Mouse (Mus musculus): ENCODE results near the gene Midn.
"Not testable (repeated sequence)": the region's sequence is repeated elsewhere in the genome, so short reads cannot be mapped to it uniquely, and the experiment has no call there.

The Midn gene

DNA sequence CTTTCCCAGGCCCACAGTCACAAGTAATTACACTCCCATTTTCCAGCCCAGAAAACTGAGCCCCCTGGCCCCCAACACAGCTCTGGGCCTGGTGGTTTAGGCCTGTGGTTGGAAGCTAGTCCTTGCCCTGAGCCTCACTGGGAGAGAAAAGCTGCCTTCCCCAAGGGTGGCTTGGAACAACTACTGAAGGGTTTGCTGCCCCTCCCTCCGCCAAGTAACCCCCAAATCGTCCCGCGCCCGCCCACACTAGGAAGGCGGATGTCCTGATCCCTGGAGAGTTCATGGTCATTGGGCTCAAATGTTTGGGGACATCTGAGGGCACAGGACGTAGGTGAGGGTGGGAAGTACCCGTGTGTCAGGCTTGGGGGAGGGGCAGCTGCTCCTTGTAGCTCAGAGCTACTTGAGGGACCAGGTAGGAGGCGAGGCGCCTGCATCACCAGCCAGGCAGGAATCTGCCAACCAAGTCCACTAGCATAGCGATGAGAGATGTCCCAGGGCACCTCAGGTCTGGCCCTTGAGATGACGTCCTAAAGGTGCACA is 11.0 kb downstream of the Midn start:
- peak; percentile 70 to 75 for DNase-seq

DNA sequence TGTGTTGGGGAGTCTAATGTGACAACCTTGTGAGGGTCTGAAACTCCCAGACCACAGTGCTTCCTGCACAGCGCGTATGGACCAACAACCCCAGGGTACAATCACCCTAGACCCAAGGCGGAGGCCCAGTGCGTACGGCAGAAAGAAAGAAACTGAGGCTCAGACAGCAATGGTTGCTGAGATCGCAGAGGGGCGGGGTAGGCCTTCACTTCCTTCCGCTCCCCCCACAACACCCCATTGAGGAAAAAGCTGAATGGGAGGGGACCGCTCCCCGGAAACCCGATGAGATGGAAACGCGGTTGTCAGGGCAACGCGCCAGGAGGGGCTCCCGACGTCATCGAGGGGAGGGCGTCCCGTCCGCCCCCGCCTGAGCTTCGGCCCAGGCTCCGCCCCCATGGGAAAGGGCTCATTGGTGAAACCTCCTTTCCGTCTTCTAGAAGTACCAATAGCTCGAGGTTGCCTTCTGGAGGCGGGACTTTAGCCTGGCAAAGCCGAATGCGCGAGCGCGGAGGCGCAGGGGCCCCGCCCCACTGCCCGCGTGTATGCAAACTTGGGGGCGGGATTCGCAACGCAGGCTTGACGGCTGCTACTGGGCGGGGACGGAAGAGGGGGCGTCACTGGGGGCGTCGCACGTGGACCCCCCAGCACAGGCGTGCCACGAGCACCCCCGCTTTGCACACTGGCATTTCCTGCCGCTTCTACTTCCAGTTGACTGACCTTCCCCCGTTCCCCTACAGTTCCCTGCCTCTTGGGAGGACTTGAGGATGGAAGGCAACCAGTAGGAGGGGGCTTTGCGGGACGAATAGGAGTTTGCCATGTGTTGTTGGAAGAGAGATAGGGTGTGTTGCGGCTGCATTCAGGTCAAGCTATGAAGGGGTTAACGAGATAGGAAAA is 11.7 kb downstream of the Midn start:
- DNase-seq: peak; percentile 99 to 100

DNA sequence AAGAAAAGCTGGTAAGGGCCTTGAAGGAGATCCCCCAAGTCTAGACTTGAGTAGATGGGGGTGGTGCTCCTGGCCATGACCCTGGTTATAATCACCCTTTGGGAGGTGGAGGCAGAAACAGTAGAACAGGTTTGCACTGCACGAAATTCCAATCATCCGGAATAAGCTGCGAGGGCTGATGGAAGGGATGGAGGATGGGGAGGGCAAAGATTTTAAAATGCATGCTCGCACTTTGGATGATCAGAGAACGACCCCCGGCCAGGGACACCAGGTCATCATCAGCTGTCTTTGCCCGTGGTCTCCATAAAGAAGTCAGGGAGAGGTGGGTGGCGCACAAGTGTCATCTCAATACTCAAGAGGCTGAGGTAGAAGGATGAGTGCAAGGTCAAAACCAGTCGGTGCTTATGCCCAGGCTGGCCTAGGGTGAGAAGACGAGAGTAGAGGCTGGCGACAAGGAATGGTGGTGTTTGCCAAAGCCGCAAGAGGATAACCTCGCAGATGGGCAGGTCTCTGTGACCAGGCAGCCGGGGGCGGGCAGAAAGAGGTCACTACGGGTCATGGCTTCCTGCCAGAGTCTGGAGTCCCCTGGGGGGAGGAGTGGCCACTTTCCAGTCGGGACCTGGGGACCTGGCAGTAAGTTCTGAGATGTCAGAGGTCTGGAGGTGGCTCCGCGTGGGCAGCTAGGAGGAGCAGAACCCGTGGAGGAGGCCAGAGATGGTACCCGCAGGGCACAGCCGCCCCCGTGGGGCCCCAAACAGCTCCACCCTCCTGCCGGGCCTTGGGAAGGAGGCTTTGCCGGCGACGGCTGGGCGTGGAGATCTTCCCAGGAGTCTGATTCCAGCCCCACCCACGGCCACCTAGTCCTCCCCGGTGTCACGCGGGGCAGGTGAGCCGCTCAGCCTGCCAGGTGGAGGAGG is 12.6 kb downstream of the Midn start:
- peak; percentile 67 to 72 for DNase-seq

DNA sequence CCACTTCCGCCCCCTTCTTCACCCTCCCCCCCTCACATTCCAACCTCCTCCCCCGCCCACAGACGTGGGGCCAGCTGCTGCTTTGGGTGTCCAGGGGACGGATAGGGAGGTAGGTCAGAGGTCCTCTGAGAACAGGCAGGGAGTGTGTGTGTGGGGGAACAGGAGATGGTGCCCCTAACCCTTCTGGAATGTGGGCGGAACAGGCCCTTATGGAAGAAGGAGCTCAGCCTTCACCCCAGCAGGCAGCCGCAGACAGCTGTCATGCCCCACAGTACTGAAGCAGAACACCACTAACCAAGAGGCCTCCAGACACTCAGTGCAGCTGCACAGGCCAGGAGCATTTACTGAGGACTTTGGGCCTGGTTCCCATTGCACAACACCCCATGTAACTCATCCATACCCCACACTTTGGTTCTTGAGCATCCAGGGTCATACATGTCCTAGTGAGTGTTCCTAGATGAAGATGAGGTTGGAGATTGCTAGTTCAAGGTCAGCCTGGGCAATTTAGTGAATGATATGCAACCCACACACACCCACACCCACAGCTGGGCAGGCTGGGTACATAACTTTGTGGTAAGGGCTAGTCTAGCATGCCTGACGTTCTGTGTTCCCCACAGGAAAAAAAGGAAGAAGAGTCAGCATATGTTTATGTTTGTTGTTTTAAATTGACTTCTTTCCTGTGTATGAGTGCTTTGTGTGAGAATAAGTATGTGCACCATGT is 13.6 kb downstream of the Midn start:
- DNase-seq: no peak

DNA sequence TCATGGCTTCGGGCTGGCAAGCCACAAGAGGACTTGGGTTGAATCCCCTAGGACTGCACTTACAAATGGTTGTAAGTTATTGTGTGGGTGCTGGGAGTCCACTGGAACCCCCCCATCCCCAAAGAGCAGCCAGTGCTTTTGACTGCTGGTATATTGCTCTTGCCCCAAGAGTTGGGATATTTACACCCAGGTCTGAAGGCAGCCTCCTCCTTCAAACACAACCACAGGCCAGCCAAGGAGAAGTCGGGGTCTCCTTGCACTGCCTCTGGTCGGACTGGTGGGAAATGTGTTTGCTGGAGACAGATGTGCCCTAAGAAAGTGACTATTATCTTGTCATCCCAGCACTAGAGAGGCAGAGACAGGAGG is 14.2 kb downstream of the Midn start:
- no peak for DNase-seq

DNA sequence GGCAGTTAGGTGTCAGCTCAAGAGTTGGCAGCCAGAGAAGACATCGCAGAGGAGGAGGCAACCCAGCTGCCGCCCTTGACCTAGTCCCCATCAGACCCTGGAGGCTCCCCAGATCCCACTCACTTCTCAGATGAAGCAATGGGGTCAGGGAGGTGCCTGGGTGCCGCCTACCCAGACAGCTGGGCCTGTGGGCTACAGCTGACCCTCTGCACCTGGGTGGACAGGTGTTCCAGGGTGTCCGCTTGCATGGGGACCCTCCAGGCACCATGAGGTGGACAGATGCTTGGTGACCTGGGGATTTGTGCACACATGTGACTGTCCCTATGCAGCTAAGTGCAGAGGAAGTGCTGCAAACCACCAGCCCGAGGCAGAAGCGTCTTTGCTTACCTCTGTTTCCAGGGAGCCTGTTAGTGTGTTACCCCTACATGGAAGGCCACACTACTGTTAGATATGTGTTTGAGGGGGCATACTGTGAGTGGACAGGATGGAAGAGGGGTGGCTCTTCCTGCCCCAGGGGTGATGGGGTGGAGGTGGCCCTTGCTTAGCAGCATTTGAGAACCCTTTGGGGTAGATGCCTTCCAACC is 14.7 kb downstream of the Midn start:
- no peak for DNase-seq

DNA sequence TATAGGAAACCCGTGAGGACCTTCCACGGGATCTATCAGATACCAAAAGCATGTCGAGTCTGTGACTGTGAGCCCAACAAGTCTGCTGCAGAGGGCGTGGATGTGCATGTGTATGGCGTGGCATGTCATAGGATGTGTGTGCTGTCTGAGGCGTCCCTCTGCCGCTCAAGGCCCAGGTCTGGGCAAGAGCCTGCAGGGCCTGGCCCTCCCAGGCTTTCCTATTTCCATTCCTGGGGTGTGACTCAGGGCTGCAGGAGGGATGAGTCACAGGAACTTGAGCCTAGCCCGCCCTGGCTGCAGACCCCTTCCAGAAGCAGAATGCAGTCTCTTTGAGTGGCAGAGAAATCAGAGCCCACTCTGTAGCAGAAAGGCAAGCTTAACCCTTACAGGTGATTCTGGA is 15.6 kb downstream of the Midn start:
- DNase-seq: no peak

DNA sequence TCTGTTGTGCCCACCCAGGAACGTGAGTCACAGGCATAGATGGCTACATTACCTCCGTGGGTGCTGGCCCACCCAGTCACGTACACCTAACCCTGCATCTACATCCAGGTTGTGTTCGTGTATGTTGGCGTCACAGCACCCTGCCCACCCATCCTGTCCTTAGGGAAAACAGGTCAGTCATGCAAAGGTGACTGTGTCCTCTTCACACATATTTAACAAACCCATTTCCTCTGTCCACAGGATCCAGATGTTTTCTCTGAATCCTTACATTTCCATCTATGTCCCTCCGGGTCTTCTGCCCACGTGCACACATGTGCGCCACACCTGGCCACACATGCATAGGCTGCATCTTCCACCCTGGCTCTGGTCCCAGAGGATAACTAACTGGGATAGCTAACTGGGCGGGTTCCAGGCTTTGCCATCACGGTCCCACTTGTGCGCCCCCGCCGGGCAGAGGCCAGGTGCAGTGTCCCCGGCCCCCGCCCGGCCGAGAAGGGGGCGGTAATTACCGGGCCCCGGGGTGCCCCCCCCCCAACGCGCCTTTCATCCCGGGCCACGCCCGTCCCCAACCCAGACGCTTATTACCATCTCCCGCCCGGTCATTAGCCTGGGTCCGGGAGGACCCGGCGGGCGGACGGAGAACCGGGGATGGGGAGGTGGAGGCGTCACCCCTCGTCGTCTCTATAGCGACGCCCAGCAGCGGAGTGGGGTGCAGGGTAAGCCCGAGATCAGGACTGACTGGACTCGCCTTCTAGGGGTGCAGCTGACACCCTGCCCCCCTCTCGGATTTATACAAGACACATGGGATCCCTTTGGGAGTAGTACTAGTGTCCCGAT is 16.3 kb downstream of the Midn start:
- DNase-seq: no peak

DNA sequence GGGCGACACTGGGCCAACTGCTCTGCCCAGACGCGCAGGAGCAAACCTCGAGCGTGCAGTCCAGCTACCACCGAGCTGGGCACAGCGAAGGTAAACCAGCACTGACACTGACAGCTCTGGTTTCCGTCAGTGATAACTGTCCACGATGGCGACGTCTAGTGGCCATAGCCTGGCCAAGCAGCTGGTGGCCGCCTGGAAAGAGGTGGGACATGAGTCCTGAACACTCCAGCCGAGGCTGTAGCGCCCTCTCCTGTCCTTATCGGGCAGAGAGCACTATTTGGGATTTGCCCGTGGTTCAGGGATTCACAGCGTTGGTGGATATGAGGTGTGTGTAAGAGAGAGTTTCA is 16.9 kb downstream of the Midn start:
- peak; percentile 94 to 95 for DNase-seq

DNA sequence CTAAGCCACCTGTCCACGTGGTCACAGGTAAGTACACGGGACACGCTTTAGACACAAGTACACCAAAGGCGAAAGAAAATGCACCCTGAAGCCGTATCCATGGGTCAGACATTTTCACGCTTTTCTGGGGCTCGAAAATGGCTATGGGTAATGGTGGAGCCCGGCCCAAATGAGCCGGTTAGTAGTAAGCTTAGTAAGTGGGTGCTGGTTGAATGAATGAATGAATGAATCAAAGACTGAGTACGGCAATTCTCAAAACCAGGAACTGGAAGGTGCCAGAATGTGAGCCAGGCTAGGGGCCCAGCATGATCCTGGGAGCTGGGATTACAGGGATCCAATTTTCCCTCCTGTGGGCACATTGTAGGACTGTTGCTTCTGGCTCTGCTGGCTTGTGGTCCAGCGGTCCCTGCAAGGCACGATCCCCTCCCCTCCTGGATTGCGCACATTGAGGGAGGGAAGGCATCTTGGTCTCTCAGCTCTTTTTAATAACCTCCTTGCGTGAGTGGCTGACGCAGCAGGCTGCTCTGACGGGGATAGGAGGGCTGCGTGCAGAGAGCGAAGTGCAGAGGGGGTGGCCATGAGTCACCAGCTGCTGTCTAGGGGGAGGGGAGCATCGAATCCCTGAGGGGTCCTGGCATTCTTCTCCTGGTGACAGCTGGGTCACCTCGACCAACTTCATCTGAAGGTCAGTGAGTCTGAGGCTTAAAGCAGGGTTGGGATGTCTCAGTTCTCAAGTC is 17.5 kb downstream of the Midn start, which contains the start of gene Cirbp:
Gene Cirbp (plus strand): TSS at position 594 of the 737 bp plus-strand sequence.
- DNase-seq: no peak

DNA sequence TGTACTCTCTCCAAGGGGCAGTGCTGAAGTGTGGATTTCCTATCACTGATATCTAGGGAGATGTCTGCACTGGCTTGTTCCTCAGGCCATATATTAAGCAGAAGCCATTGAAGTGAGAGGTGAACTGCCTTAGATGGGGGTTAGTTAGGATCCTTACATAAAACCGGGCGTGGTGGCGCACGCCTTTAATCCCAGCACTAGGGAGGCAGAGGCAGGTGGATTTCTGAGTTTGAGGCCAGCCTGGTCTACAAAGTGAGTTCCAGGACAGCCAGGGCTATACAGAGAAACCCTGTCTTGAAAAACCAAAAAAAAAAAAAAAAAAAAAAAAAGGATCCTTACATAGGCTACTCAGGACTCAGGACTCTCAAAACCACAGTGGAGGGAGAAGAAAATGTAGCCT is 18.1 kb downstream of the Midn start:
- not testable (repeated sequence) for DNase-seq

DNA sequence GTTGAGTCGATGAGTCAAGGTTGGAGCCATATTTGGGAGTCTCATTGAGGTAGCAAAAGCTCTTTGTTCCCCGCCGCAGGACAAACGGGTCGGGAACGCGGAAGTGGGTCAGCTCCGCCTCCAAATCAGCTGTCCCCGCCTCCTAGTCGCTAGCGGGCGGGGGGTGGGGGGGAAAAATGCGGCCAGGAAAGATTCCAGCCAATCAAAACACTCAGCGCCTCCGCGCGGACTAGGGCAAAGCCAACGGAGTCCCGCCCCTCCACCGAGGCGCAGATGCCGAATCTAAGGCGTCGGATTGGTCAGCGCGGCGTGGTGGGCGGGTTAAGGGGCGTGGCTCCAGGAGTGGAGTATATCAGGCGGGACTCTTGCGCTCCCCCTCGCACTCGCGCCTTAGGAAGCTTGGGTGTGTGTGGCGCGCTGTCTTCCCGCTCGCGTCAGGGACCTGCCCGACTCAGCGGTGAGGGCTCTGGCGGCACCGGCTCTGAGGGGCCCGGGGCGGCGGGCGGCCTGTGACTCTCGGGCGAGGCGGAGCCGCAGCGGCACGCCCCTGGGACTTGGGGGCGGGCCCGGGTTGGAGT is 19.5 kb downstream of the Midn start:
- DNase-seq: peak; percentile 98 to 99

DNA sequence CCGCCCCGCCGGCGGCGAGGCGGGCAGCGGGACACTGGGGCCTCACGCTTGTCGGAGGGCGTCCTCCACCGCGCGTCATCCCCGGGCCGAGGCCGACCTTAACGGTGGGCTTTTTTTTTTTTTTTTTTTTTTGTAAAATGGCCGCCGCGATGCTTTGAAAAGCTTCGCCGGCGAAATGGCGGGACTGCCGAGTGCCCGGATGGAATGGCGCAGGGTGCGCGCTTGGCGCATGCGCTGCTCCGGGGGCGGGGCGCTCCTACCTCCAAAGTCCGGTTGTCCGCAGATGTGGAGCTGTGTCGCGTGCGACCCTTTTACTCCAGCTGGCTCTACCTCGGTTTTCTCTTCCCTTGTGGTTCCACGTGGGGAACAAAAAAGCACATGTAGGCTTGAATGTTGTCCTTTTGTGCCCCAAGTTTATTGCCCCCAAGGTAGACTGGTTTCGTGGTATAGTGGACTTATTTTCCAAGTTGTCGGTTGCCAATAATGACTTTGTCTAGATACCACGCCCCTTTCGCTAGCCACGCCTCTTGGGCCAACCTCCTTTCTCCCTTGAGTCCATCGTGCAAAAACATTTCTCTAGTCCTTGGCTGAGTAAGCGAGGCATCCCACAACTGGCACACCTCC is 20.1 kb downstream of the Midn start:
- peak; percentile 83 to 87 for DNase-seq

DNA sequence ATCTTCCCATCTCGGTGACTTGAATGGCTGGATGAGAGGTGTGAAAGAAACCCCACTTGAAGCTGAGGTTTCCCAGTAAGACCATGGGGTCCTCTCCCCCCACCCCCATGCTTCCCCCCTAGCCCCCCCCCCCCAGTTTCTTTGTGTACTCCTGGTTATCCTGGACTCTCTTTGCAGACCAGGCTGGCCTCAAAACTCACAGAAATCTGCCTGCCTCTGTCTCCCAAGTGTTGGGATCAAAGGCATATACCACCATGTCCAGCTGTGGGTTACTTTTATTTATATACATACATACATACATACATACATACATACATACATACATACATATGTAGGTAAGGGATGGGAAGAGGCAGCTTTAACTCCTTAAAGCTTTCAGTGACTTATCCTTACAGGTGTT is 21.0 kb downstream of the Midn start:
- no peak for DNase-seq

DNA sequence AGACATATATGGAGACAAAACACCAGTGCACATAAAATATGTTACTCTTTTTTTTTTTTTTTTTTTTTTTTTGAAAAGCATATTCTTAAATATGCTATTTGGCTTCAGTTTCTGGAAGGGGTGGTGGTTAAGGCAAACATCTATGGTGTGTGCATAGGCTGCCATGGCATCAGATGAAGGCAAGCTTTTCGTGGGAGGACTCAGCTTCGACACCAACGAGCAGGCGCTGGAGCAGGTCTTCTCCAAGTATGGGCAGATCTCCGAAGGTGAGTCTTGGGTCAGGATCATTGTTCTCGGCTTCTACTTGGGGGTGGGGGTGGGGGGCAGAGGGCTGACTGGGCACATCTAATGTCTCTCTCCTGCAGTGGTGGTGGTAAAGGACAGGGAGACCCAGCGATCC is 21.6 kb downstream of the Midn start:
- DNase-seq: no peak

DNA sequence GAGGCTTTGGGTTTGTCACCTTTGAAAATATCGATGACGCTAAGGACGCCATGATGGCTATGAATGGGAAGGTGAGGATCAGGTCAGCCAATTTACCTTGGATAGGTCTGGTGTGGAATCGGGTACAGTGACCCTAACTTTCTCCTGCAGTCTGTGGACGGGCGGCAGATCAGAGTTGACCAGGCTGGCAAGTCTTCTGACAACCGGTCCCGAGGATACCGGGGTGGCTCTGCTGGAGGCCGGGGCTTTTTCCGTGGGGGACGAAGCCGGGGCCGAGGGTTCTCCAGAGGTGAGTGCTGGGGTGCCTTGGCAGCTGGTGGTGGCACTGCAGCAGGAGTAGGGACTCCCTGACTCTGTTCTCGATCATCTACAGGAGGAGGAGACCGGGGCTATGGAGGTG is 22.0 kb downstream of the Midn start:
- DNase-seq: no peak

DNA sequence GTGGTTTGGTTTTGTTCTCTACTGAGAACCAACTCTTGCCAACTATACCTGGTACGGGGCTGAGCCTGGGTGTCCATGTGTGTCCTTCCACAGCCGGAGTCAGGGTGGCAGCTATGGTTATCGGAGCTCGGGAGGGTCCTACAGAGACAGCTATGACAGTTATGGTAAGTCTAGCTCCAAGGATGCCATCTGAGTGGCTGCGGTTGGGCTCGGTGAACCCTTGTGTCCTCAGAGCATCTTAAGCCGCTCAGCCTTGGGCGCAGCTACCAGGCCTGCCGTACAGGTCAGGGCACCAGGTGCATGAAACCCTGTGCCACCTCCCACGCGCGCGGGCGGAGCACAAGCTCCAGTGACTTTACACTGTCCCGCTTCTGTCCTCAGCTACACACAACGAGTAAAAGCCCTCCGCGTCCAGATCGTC is 22.5 kb downstream of the Midn start:
- no peak for DNase-seq

DNA sequence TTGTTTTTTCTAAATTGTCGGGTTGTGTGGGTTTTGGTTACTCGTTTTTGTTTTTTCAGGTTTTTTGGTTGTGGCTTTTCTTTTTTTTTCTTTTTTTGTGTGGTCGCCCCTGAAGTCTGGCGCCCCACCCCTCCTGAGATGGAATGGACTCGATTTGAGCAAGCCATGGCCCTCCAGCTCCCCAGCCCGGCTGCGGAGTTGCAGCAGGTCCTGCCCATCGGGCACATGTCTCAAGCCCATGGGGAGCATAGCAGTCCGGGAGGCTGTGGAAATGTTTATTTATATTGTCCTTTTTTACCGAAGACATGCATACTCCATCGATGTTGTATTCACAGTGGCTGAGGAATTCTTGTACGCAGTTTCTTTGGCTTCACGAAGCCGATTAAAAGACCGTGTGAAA is 23.2 kb downstream of the Midn start:
- DNase-seq: no peak

DNA sequence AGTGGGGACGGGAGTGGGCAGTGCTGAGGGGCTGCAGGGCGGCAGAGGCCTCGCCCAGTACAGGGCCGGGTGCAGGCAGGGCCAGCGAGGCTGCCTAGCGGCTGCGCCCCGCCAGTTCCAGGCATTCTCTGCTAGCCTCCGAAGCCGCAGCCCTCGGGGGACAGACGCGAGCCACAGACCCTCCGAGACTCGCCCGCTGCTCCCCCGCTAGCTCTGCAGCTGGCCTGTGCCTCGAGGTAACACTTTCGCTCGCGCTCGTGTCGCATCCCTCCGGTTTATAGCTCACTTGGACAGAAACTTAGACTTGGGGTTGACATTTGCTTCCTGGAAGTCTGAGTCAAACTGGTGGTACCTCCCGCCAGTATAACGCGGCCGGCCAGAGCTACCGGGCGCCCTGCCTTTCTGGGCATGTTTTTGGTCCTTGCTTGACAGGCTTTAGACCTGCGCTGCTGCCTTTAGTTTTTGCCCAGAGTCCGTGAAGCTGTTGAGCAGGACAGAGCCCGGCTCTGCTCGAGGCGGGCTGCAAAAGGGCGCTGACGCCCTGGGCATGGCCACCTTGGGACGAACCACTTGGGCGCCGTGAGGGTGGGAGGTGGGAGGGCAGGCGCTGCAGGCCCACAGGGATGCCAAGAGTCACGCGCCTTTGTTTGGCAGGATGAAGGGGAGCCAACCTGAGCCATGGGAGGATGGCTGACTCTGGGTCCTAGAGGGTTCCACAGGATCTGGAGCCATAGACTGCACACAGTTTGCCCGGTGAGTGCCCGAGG is 23.9 kb downstream of the Midn start:
- peak in 1 of 2 experiments; percentile 28 for DNase-seq
